Mouse (Mus musculus) spleen, adult 12 weeks (tissue): Measurements from ENCODE around the gene Kcnb1.

Experiments
- DNase-seq: peaks from one replicate; pipeline ENCODE4 v3.0.0; 2022; ENCODE audit warnings: low spot score

Kcnb1 gene

GRCm38 (mm10) chr2:167163134-167163533, 26.8 kb downstream of the Kcnb1 start:
- no peak for DNase-seq

- DNase-seq: no peak
Observed at GRCm38 (mm10) chr2:167162516-167163021, 27.4 kb downstream of the Kcnb1 start.

- no peak for DNase-seq
Observed at GRCm38 (mm10) chr2:167159721-167160120, 30.2 kb downstream of the Kcnb1 start.

- no peak for DNase-seq
Observed at GRCm38 (mm10) chr2:167158780-167159179, 31.2 kb downstream of the Kcnb1 start.

- DNase-seq: no peak
Observed at GRCm38 (mm10) chr2:167156118-167156715, 33.7 kb downstream of the Kcnb1 start.

GRCm38 (mm10) chr2:167155541-167155973, 34.4 kb downstream of the Kcnb1 start:
- no peak for DNase-seq

- no peak for DNase-seq
Observed at GRCm38 (mm10) chr2:167150880-167151279, 39.1 kb downstream of the Kcnb1 start.

GRCm38 (mm10) chr2:167150135-167150534, 39.8 kb downstream of the Kcnb1 start:
- DNase-seq: no peak

- no peak for DNase-seq
Observed at GRCm38 (mm10) chr2:167149035-167149434, 40.9 kb downstream of the Kcnb1 start.

GRCm38 (mm10) chr2:167147708-167148107, 42.2 kb downstream of the Kcnb1 start:
- DNase-seq: no peak

GRCm38 (mm10) chr2:167145904-167146303, 44.1 kb downstream of the Kcnb1 start:
- peak; percentile 17 for DNase-seq

GRCm38 (mm10) chr2:167144439-167145307, 45.3 kb downstream of the Kcnb1 start:
- DNase-seq: no peak

GRCm38 (mm10) chr2:167143914-167144313, 46.0 kb downstream of the Kcnb1 start:
- DNase-seq: no peak

GRCm38 (mm10) chr2:167142282-167142681, 47.7 kb downstream of the Kcnb1 start:
- no peak for DNase-seq

GRCm38 (mm10) chr2:167141810-167142209, 48.1 kb downstream of the Kcnb1 start:
- DNase-seq: no peak

- DNase-seq: no peak
Observed at GRCm38 (mm10) chr2:167139801-167140269, 50.1 kb downstream of the Kcnb1 start.

- DNase-seq: no peak
Observed at GRCm38 (mm10) chr2:167138611-167139010, 51.3 kb downstream of the Kcnb1 start.

- DNase-seq: no peak
Observed at GRCm38 (mm10) chr2:167136909-167137308, 53.0 kb downstream of the Kcnb1 start.

- no peak for DNase-seq
Observed at GRCm38 (mm10) chr2:167132041-167132440, 57.9 kb downstream of the Kcnb1 start.

- no peak for DNase-seq
Observed at GRCm38 (mm10) chr2:167130050-167130770, 59.7 kb downstream of the Kcnb1 start.

- DNase-seq: no peak
Observed at GRCm38 (mm10) chr2:167129608-167129955, 60.4 kb downstream of the Kcnb1 start.
